Mouse (Mus musculus) hindbrain, embryonic 11.5 days (tissue): ENCODE data around the gene Wasl. TPM values are rescaled to one million over a fixed set of nuclear protein-coding genes. Genes with fewer than 3 reads are reported as not detected.

Experiments
- ATAC-seq: fragments of 200-750 bp; cut with Nextera tagmentation; 2 replicates; pipeline ENCODE4 v1.8.0; 2017; ENCODE audit warnings: mild to moderate bottlenecking, moderate TSS enrichment, moderate library complexity; ENCODE audit not compliant: low FRiP score
- DNase-seq: peaks from one replicate; pipeline ENCODE4 v3.0.0-alpha.2; 2015; ENCODE audit warnings: low spot score
- H3K27ac ChIP-seq: fragments of 300-500 bp; sonication (generic); 2 replicates; pipeline ENCODE4 v1.5.1; 2014; ENCODE audit warnings: mild to moderate bottlenecking, low read depth, low read length
- H3K27me3 ChIP-seq: fragments of 300-500 bp; sonication (generic); 2 replicates; pipeline ENCODE4 v1.6.1; 2014; ENCODE audit warnings: mild to moderate bottlenecking, low read length, moderate library complexity, mixed read lengths; ENCODE audit not compliant: control insufficient read depth, insufficient read depth
- H3K36me3 ChIP-seq: fragments of 300-500 bp; sonication (generic); 2 replicates; pipeline ENCODE4 v1.6.1; 2014; ENCODE audit warnings: mild to moderate bottlenecking, low read length, moderate library complexity, mixed read lengths; ENCODE audit not compliant: control insufficient read depth, insufficient read depth
- H3K4me1 ChIP-seq: fragments of 300-500 bp; sonication (generic); replicated peaks from 2 replicates; pipeline ENCODE4 v1.6.1; 2014; ENCODE audit warnings: low read length, mixed read lengths; ENCODE audit not compliant: control insufficient read depth, insufficient read depth
- H3K4me2 ChIP-seq: fragments of 300-500 bp; sonication (generic); replicated peaks from 2 replicates; pipeline ENCODE4 v1.6.1; 2014; ENCODE audit warnings: mild to moderate bottlenecking, low read depth, low read length
- H3K4me3 ChIP-seq: fragments of 300-500 bp; sonication (generic); 2 replicates; pipeline ENCODE4 v1.5.1; 2014; ENCODE audit warnings: low read depth, low read length
- H3K9ac ChIP-seq: fragments of 300-500 bp; sonication (generic); 2 replicates; pipeline ENCODE4 v1.6.1; 2014; ENCODE audit warnings: low read depth, low read length
- H3K9me3 ChIP-seq: fragments of 300-500 bp; sonication (generic); 2 replicates; pipeline ENCODE4 v1.6.1; 2016; ENCODE audit warnings: low read length; ENCODE audit not compliant: control insufficient read depth
- WGBS: fragments of 180-500 bp; shearing (Covaris S2); extraction: QIAGEN DNeasy Blood & Tissue Kit; methylation state at CpG from one replicate; pipeline ENCODE4 v1.1.7; 2014; 5-methylcytosine and 5-hydroxymethylcytosine counted together
- polyA plus RNA-seq: library from polyadenylated mRNA; unstranded; fragments of >200 nt; fragmentation: Nextera tagmentation; extraction: Ambion mirVana; gene quantifications from 2 replicates; pipeline ENCODE4 v1.2.1, GENCODE M21; 2014

Gene Wasl
- polyA plus RNA-seq, 1 experiment from 2014 or later, result 62.1 TPM

- H3K27ac ChIP-seq, result no peak overlapping the region
- H3K9ac ChIP-seq, result no peak overlapping the region
- ATAC-seq (no peak), DNase-seq (no peak)
- H3K4me1 ChIP-seq, result no peaks in the 10 kb centered on the region
- no peaks in the 10 kb centered on the region for H3K9me3 ChIP-seq
- no peak overlapping the region for H3K4me3 ChIP-seq
- WGBS, result 83% methylated on average over 5 of the region's 5 CpGs
- H3K4me2 ChIP-seq, result no peak overlapping the region
- no peaks in the 10 kb centered on the region for H3K27me3 ChIP-seq
- H3K36me3 ChIP-seq, result no peaks in the 10 kb centered on the region
Observed at GRCm38 (mm10) chr6:24602993-24603392, 61.8 kb downstream of the Wasl start.

GRCm38 (mm10) chr6:24602351-24602750 lies 62.5 kb downstream of the Wasl start:
- no peaks in the 10 kb centered on the region for H3K36me3 ChIP-seq
- H3K4me2 ChIP-seq, result no peak overlapping the region
- ATAC-seq, result no peak
- H3K9ac ChIP-seq, result no peak overlapping the region
- no peak for DNase-seq
- H3K4me1 ChIP-seq, result no peaks in the 10 kb centered on the region
- no peak overlapping the region for H3K27ac ChIP-seq
- no peaks in the 10 kb centered on the region for H3K27me3 ChIP-seq
- 86% methylated on average over 3 of the region's 3 CpGs for WGBS
- H3K9me3 ChIP-seq, result no peaks in the 10 kb centered on the region
- H3K4me3 ChIP-seq, result no peak overlapping the region

GRCm38 (mm10) chr6:24601668-24602067 lies 63.1 kb downstream of the Wasl start:
- Histone ChIP-seq H3K36me3 (no peaks in the 10 kb centered on the region), H3K4me2 (no peak overlapping the region), H3K27ac (no peak overlapping the region), H3K9ac (no peak overlapping the region), H3K4me1 (no peaks in the 10 kb centered on the region), H3K27me3 (no peaks in the 10 kb centered on the region), H3K4me3 (no peak overlapping the region), H3K9me3 (no peaks in the 10 kb centered on the region)
- 44% methylated on average over 1 of the region's 1 CpGs for WGBS
- no peak for ATAC-seq
- DNase-seq, result no peak

- WGBS, result 68% methylated on average over 4 of the region's 4 CpGs
- no peak for DNase-seq
- no peak overlapping the region for H3K27ac ChIP-seq
Observed at GRCm38 (mm10) chr6:24600726-24601125, 64.1 kb downstream of the Wasl start.

GRCm38 (mm10) chr6:24600134-24600533 lies 64.7 kb downstream of the Wasl start:
- ATAC-seq (no peak), DNase-seq (no peak)
- WGBS, result 86% methylated on average over 6 of the region's 6 CpGs
- Histone ChIP-seq H3K9ac (no peak overlapping the region), H3K36me3 (no peaks in the 10 kb centered on the region), H3K4me3 (no peak overlapping the region), H3K4me2 (no peak overlapping the region), H3K4me1 (no peaks in the 10 kb centered on the region), H3K27ac (no peak overlapping the region), H3K27me3 (no peaks in the 10 kb centered on the region), H3K9me3 (no peaks in the 10 kb centered on the region)

More at GRCm38 (mm10) chr6:24600726-24601125, 64.1 kb downstream of the Wasl start:
- Histone ChIP-seq H3K9ac (no peak overlapping the region), H3K27me3 (no peaks in the 10 kb centered on the region), H3K4me1 (no peaks in the 10 kb centered on the region), H3K4me3 (no peak overlapping the region), H3K36me3 (no peaks in the 10 kb centered on the region), H3K9me3 (no peaks in the 10 kb centered on the region), H3K4me2 (no peak overlapping the region)
- no peak for ATAC-seq

- H3K36me3 ChIP-seq, result no peaks in the 10 kb centered on the region
- no peaks in the 10 kb centered on the region for H3K9me3 ChIP-seq
- WGBS, result 74% methylated on average over 5 of the region's 5 CpGs
- H3K27me3 ChIP-seq, result no peaks in the 10 kb centered on the region
- H3K9ac ChIP-seq, result no peak overlapping the region
- ATAC-seq (no peak), DNase-seq (no peak)
- H3K4me1 ChIP-seq, result no peaks in the 10 kb centered on the region
- no peak overlapping the region for H3K4me3 ChIP-seq
- H3K27ac ChIP-seq, result no peak overlapping the region
- H3K4me2 ChIP-seq, result no peak overlapping the region
Observed at GRCm38 (mm10) chr6:24599639-24600038, 65.2 kb downstream of the Wasl start.

- WGBS, result 93% methylated on average over 6 of the region's 6 CpGs
- no peak for DNase-seq
- no peak for ATAC-seq
- Histone ChIP-seq H3K27me3 (no peaks in the 10 kb centered on the region), H3K9me3 (no peaks in the 10 kb centered on the region), H3K4me1 (no peaks in the 10 kb centered on the region), H3K9ac (no peak overlapping the region), H3K4me2 (no peak overlapping the region), H3K36me3 (no peaks in the 10 kb centered on the region), H3K4me3 (no peak overlapping the region), H3K27ac (no peak overlapping the region)
Observed at GRCm38 (mm10) chr6:24599179-24599578, 65.6 kb downstream of the Wasl start.

GRCm38 (mm10) chr6:24597500-24597899 lies 67.3 kb downstream of the Wasl start, which contains the start of gene Lmod2:
Gene Lmod2, plus strand, starts transcription at chr6:24597762.
- H3K27me3 ChIP-seq, result no peaks in the 10 kb centered on the region
- no peak for ATAC-seq
- H3K9me3 ChIP-seq, result no peaks in the 10 kb centered on the region
- H3K9ac ChIP-seq, result no peak within 1 kb of the TSS
- no peak within 1 kb of the TSS for H3K4me2 ChIP-seq
- no peak within 1 kb of the TSS for H3K4me3 ChIP-seq
- DNase-seq, result no peak
- H3K4me1 ChIP-seq, result no peaks in the 10 kb centered on the region
- 61% methylated on average over 10 of the region's 10 CpGs for WGBS
- H3K27ac ChIP-seq, result no peak within 1 kb of the TSS
- H3K36me3 ChIP-seq, result no peaks in the 10 kb centered on the region

- no peaks in the 10 kb centered on the region for H3K27me3 ChIP-seq
- H3K36me3 ChIP-seq, result no peaks in the 10 kb centered on the region
- H3K4me1 ChIP-seq, result no peaks in the 10 kb centered on the region
- 44% methylated on average over 10 of the region's 10 CpGs for WGBS
- DNase-seq, result no peak
- no peak overlapping the region for H3K27ac ChIP-seq
- H3K4me2 ChIP-seq, result no peak overlapping the region
- H3K4me3 ChIP-seq, result no peak overlapping the region
- H3K9me3 ChIP-seq, result no peaks in the 10 kb centered on the region
- 0 out of 2 replicates have a peak, but pooled peaks have one; percentile 6 for ATAC-seq
- no peak overlapping the region for H3K9ac ChIP-seq
Observed at GRCm38 (mm10) chr6:24591525-24592218, 73.1 kb downstream of the Wasl start.
